Mouse (Mus musculus) embryonic facial prominence, embryonic 11.5 days (tissue): ENCODE data around the gene AI661453. TPM values are rescaled to one million over a fixed set of nuclear protein-coding genes. Genes with fewer than 3 reads are reported as not detected.
A peak's percentile ranks its signal among the peaks of the same experiment; 100 is the strongest.

Source experiments
- ATAC-seq: fragments of 200-750 bp; cut with Nextera tagmentation; replicated peaks from 2 replicates; pipeline ENCODE4 v1.8.0; 2017; ENCODE audit warnings: low read depth; ENCODE audit not compliant: insufficient number of reproducible peaks, low FRiP score, low TSS enrichment
- DNase-seq: peaks from one replicate; pipeline ENCODE4 v3.0.0-alpha.2; 2015; ENCODE audit warnings: low spot score
- H3K27ac ChIP-seq: fragments of 300-500 bp; sonication (generic); replicated peaks from 2 replicates; pipeline ENCODE4 v1.5.1; 2014; ENCODE audit warnings: mild to moderate bottlenecking, low read depth, low read length, control low read depth
- H3K27me3 ChIP-seq: fragments of 300-500 bp; sonication (generic); 2 replicates; pipeline ENCODE4 v1.6.1; 2014; ENCODE audit warnings: mild to moderate bottlenecking, low read length, moderate library complexity, mixed read lengths; ENCODE audit not compliant: control insufficient read depth, insufficient read depth
- H3K36me3 ChIP-seq: fragments of 300-500 bp; sonication (generic); replicated peaks from 2 replicates; pipeline ENCODE4 v1.6.1; 2014; ENCODE audit warnings: low read depth, mild to moderate bottlenecking, low read length, moderate library complexity, mixed read lengths; ENCODE audit not compliant: control insufficient read depth, insufficient read depth
- H3K4me1 ChIP-seq: fragments of 300-500 bp; sonication (generic); 2 replicates; pipeline ENCODE4 v1.6.1; 2014; ENCODE audit warnings: low read length, mixed read lengths; ENCODE audit not compliant: control insufficient read depth, insufficient read depth
- H3K4me2 ChIP-seq: fragments of 300-500 bp; sonication (generic); 2 replicates; pipeline ENCODE4 v1.6.1; 2014; ENCODE audit warnings: low read depth, mild to moderate bottlenecking, control low read depth, low read length, moderate library complexity
- H3K4me3 ChIP-seq: fragments of 300-500 bp; sonication (generic); 2 replicates; pipeline ENCODE4 v1.5.1; 2014; ENCODE audit warnings: low read depth, low read length, control low read depth
- H3K9ac ChIP-seq: fragments of 300-500 bp; sonication (generic); replicated peaks from 2 replicates; pipeline ENCODE4 v1.6.1; 2014; ENCODE audit warnings: mild to moderate bottlenecking, control low read depth, low read length
- H3K9me3 ChIP-seq: fragments of 300-500 bp; sonication (generic); replicated peaks from 2 replicates; pipeline ENCODE4 v1.6.1; 2016; ENCODE audit warnings: mild to moderate bottlenecking, low read length, inconsistent platforms, mixed read lengths; ENCODE audit not compliant: control insufficient read depth
- WGBS: fragments of 180-500 bp; shearing (Covaris S2); extraction: QIAGEN DNeasy Blood & Tissue Kit; methylation state at CpG from one replicate; pipeline ENCODE4 v1.1.7; 2014; 5-methylcytosine and 5-hydroxymethylcytosine counted together
- polyA plus RNA-seq: library from polyadenylated mRNA; unstranded; fragments of >200 nt; fragmentation: Nextera tagmentation; extraction: Ambion mirVana; gene quantifications from 2 replicates; pipeline ENCODE4 v1.2.1, GENCODE M21; 2014

The AI661453 gene
- polyA plus RNA-seq, 1 experiment from 2014 or later: 0.43 TPM

DNA sequence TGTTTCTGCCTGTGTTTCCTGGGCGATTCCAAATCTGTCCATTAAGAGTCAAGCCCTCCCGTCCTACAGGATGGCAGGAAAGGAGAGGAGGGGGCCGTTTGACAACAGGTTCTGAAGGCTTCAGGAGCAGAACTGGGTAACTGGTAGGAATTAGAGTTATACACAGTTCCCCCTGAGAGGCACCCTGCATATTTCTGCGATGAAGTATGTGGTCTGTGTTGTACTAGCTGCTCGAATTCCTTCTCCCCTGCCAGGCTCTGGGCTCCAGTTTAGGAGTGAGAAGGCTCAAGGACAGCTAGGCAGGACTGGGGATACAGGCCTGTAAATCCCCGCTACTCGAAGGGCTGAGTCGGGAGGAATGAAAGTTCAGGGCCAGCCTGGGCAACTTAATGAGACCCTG, 81.8 kb downstream of the AI661453 start:
- H3K36me3 ChIP-seq: no peaks in the 10 kb centered on the region
- no peak; the same call in 1 of the 2 replicates for ATAC-seq
- H3K4me1 ChIP-seq: peaks cover 8% of the 10 kb centered on the region
- peak; percentile 58 for DNase-seq
- H3K27ac ChIP-seq: peak overlapping the region; percentile 63
- 32% methylated on average over 8 of the region's 8 CpGs for WGBS
- H3K4me2 ChIP-seq: no peak overlapping the region
- peak overlapping the region; percentile 41; the same call in 1 of the 2 replicates for H3K9ac ChIP-seq
- no peak overlapping the region for H3K4me3 ChIP-seq
- H3K9me3 ChIP-seq: no peaks in the 10 kb centered on the region
- no peaks in the 10 kb centered on the region for H3K27me3 ChIP-seq

Other genes starting within 250 kb of the AI661453 start
- 74.1 and 75.2 TPM in 2 replicates for gene Mrps10, start 67.7 kb upstream of the AI661453 start, polyA plus RNA-seq
- 0.41 and 1.6 TPM in 2 replicates for gene Guca1b, start 51.2 kb upstream of the AI661453 start, polyA plus RNA-seq
- 0.83 and 0.84 TPM in 2 replicates for gene Guca1a, start 36.0 kb upstream of the AI661453 start, polyA plus RNA-seq
- gene 1700001C19Rik, start 761 bp downstream of the AI661453 start, polyA plus RNA-seq: 0.25 and 0.66 TPM in 2 replicates
- gene Taf8, start 65.7 kb downstream of the AI661453 start, polyA plus RNA-seq: 27.6 and 29.4 TPM in 2 replicates
- 291 and 294 TPM in 2 replicates for gene Ccnd3, start 68.4 kb downstream of the AI661453 start, polyA plus RNA-seq
- 30.4 and 31.4 TPM in 2 replicates for gene Bysl, start 174.9 kb downstream of the AI661453 start, polyA plus RNA-seq
- gene Med20, start 175.0 kb downstream of the AI661453 start, polyA plus RNA-seq: 47.1 and 48.0 TPM in 2 replicates
- gene Gm20517, start 175.0 kb downstream of the AI661453 start, polyA plus RNA-seq: 0.98 and 1.9 TPM in 2 replicates
- 4.3 and 5.2 TPM in 2 replicates for gene Usp49, start 194.1 kb downstream of the AI661453 start, polyA plus RNA-seq